Mouse (Mus musculus) left cerebral cortex, adult 8-10 months (tissue): Measurements from ENCODE around the gene Rbm38. TPM values are rescaled to one million over a fixed set of nuclear protein-coding genes. Genes with fewer than 3 reads are reported as not detected.

Source experiments
- DNase-seq, 2 experiments: peaks; one replicate each; pipeline ENCODE4 v3.0.0; 2022; ENCODE audit warnings: low spot score in 2 of 2
- total RNA-seq, 4 experiments: library from RNA; stranded (reverse); gene quantifications; 2 replicates each; pipeline ENCODE4 v1.2.4; 2022

The Rbm38 gene
- total RNA-seq, 4 experiments from 2014 or later: 2.9 to 5.2 (median 3.6) TPM

DNA sequence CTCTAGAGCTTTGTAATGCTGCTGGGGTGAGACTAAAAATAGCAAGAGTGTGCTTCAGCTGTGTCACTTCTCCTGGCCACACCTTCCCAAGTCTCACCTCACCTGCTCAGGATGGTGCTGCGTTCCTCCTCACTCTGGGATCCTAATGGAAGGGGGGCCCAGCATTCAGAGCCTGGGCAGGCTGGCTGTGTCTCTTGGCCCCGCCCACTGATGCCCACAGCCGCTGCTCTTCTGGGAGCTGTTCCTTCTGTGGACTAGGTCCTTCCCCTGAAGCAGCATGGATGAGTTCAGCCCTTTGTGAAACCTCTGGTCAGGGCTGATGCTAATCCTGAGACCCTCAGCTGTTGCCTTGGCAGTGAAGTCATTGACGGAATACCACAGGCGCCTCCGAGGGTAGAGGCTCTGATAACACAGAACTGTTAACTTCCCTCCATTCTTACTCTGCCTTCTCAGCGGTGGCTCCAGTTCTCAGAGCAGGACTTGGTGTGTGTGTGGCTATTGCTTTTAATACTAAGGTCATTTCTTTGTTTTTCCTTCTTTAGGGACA, 5.5 kb upstream of the Rbm38 start:
- no peak for DNase-seq

- no peak for DNase-seq
Measured at GRCm38 (mm10) chr2:173017940-173018339, 2.4 kb upstream of the Rbm38 start.

DNA sequence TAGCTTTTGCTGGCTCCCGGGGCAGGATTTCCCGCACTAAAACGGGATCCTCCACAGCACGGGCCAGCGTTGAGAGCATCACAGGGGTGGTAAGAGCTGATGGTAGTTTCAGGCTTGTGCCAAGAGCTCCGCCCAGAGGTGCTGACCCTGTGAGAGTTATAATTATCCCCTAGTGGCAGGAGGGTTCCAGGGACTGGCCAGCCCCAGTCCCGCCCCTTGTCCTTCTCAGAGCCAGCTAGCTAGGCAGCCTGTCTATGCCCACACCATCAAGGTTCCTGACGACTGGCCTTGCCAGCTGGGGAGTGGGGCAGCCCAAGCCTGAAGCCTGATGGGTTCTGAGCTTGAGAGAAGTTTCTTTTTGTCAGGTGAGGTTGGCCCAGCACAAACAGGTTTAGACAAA, 1.7 kb upstream of the Rbm38 start:
- no peak for DNase-seq

DNA sequence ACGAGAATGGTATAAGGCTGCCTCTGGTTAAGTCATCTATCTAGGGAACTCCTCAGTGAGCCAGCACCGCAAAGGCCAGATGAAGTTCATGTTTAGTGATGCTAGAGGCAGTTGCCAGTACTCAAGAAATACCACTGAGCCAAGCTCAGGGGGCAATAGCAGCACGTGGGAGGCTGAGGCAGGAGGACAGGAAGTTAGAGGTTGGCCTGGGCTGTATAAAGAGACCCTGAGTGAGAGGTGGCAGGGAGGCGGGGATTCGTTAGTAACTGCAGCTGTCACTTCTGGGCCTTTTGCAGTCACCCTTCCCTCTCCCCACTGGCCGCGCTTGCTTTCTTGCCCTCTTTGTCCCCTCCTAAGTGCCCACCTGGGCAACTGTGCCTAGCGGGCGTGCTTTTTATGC, 976 bp upstream of the Rbm38 start:
- no peak for DNase-seq

GRCm38 (mm10) chr2:173019790-173020189, 508 bp upstream of the Rbm38 start:
- peak; percentile 60 to 81 for DNase-seq

DNA sequence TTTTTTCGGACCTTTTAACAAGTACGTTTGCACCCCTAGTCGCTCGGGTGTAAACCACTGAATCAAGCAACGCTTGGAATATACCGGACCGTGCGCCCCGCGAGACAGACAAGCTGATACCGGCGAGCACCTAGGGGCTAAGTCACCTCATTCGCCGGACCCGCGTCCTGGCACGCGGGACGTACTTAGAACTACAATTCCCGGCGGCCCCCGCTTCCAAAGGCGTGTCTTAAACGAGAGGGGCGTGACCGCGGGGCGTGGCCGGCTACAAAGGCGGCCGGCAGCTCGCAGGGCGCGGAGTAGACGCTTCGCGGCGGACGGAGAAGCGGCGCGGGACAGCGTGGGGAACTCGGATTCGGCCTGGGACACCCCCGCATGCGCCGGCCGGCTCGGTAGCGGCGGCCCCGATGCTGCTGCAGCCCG, 1.3 kb downstream of the Rbm38 start:
- peak; percentile 83 to 89 for DNase-seq

GRCm38 (mm10) chr2:173022056-173022681, 1.9 kb downstream of the Rbm38 start:
- no peak for DNase-seq

DNA sequence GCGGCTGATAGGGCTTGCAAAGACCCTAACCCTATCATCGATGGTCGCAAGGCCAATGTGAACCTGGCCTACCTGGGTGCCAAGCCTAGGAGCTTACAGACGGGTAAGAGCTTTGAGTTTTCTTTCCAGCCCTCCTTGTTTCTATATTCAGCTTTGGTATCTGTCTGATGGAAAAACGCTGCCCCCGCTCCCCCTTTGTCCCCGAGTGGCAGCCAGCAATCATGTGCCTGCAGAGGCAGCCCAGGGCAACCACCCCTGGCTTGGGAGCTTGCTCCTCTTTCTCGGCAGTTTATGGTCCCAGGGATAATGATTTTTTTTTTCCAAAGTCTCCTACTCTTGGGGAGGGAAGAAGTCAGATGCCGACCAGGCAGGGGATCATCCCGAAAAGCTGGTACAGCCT, 2.5 kb downstream of the Rbm38 start:
- no peak for DNase-seq

DNA sequence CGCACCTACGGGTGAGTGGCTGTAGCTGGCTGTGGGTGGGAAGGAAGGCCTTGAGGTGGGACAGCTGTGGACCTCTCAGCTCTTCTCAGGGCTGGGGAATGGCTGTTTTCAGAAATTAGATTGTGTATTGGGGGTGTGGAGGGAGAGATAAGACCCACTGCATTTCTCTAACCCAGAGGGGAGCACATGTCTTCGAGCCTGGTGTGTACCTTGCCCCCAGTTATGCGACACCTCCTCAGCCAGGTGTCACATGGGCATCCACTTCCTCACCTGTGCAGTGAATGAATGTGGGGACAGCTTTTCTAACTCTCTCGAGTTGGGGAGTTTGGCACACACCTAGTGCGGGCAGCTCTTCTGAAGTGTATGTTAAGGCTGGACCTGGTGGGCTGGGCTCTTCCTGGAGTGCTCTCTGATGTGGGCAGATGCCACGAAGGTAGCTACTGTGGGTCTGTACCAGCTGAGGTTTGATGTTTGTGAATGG, 3.1 kb downstream of the Rbm38 start:
- no peak for DNase-seq

GRCm38 (mm10) chr2:173023966-173024365, 3.7 kb downstream of the Rbm38 start:
- no peak for DNase-seq

GRCm38 (mm10) chr2:173024392-173024791, 4.1 kb downstream of the Rbm38 start:
- no peak for DNase-seq

DNA sequence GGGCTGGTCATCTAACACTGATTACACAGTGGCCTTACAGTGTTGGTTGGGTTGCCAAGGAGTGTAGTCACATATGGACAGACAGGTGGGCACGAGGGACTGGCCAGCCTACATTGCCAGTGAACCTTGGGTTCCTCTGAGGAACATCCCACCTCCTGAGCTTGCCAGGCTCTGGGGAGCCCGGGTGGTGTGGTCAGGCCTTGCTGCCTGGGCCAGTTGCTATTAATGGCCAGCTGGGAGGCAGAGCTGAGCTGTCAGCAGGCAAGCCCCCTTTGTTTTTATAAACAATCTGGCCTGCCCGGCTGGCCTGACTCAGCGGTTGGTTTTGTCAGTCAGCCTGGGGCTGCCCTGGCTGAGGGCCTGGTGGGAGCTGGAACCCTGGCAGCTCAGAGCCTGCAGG, 4.6 kb downstream of the Rbm38 start:
- no peak for DNase-seq

- DNase-seq: no peak
Measured at GRCm38 (mm10) chr2:173026286-173026685, 6.0 kb downstream of the Rbm38 start.

DNA sequence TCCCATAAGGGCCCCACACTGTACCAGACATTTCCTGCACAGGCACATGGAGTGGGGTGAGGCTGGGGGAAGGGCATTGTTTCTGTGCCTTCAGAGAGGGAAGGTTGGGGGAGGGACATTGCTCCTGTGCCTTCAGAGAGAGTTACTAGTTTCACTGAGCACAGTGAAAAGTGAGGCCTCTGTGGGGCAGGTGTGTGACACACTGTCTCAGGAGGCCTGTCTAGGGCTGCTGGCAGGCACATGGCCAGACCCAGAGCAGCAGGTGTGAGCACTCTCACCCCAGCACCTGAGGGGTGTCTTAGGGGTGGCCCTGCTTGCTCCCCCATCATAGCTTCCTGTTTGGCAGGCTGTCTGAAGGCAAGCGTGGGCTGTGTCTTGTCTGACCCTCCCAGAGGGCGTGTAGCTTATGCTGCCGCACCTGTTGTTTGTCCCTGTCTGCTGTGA, 6.4 kb downstream of the Rbm38 start:
- DNase-seq: no peak

- DNase-seq: no peak
Measured at GRCm38 (mm10) chr2:173027169-173027823, 7.0 kb downstream of the Rbm38 start.

- no peak for DNase-seq
Measured at GRCm38 (mm10) chr2:173027824-173028495, 7.7 kb downstream of the Rbm38 start.

GRCm38 (mm10) chr2:173028508-173029031, 8.3 kb downstream of the Rbm38 start:
- no peak for DNase-seq

- no peak for DNase-seq
Measured at GRCm38 (mm10) chr2:173030591-173031338, 10.5 kb downstream of the Rbm38 start.

- no peak for DNase-seq
Measured at GRCm38 (mm10) chr2:173033531-173033930, 13.2 kb downstream of the Rbm38 start.

DNA sequence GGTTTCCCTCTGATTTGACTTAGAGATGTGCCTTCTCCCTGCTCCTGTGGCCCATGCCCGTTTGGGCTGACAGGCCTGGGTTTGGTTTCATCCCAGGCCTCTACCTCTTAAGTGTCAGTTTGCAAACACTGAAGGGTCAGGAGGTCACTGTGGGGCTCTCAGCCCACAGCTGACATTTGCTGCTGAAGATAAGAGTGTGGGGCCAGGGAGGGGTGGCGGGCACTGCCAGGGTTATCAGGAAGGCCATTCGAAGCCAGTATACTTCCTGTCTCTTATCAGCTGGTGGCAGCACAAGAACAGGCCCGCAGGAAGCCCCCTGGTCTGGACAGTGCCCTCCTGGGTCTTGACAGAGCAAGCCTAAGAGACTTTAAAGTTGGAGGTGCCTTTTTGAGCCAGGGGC, 14.7 kb downstream of the Rbm38 start:
- no peak for DNase-seq

GRCm38 (mm10) chr2:173035653-173036052, 15.4 kb downstream of the Rbm38 start:
- DNase-seq: no peak
